Mouse (Mus musculus) ES-Bruce4 (cell line): Measurements from ENCODE around the gene BC029722.

Experiments
- CTCF ChIP-seq: IDR thresholded peaks from one replicate; pipeline ENCODE4 v1.8.1; 2011; ENCODE audit warnings: low read depth, low read length
- POLR2A ChIP-seq: IDR thresholded peaks from one replicate; pipeline ENCODE4 v1.8.1; 2011; ENCODE audit warnings: low read length; ENCODE audit not compliant: insufficient read depth

DNA sequence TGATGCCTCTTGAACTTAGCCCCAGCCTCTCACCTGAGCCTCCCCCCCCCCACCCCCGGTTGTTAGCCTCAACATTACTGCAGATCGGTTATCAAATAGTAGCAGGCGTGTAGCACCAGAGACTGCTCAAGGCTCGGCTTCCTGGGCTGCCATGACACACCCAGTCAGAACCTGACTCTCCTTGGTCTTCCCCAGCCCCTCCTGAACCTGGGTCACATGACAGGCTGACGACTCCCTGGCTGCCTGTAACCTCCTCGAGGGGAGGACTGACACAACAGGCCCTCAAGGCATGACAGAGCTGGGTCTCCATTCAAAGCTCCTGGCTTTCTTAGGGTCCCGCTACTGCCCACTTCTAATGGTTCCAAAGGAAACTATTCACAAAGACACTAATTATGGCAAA, 30.2 kb upstream of the BC029722 start:
- no peak for TF ChIP-seq CTCF
- TF ChIP-seq POLR2A: no peak
